Mouse (Mus musculus): ENCODE measurements at regions not wholly inside any gene's neighbourhood (a gene's known extent, or its start where the extent isn't known, plus 50 kb on each side); places are given as distances from the start of the nearest gene placed in this dataset.

GRCm38 (mm10) chr11:56442381-56442780 is 401.6 kb upstream of the Nmur2 start:
- no peak for TF ChIP-seq MAZ (IDR thresholded peaks at IDR 0.05; ENCODE audit: low read depth, low read length)
- TF ChIP-seq MAX (IDR thresholded peaks at IDR 0.05; ENCODE audit: low read length), result no peak
- TF ChIP-seq EP300 (IDR thresholded peaks at IDR 0.05; ENCODE audit: low read depth in 1 of 2, low read length in 2 of 2), result no peak
- no peak for TF ChIP-seq CTCF (IDR thresholded peaks at IDR 0.05 in 2 of 3, conservative IDR thresholded peaks at IDR 0.05 in 1 of 3; ENCODE audit: control insufficient read depth in 1 of 3, insufficient read depth in 1 of 3, low read depth in 2 of 3, low read length in 3 of 3, poor library complexity in 1 of 3, severe bottlenecking in 1 of 3)
- TF ChIP-seq E2F4 (IDR thresholded peaks at IDR 0.05; ENCODE audit: borderline replicate concordance, low read depth, low read length), result no peak
- TF ChIP-seq MAFK (IDR thresholded peaks at IDR 0.05; ENCODE audit: borderline replicate concordance, low read depth, low read length), result no peak
- TF ChIP-seq NRF1 (IDR thresholded peaks at IDR 0.05; ENCODE audit: insufficient read depth, low read depth, low read length, poor library complexity, severe bottlenecking), result no peak
- no peak for TF ChIP-seq KAT2A (conservative IDR thresholded peaks at IDR 0.05; ENCODE audit: low read depth, low read length)
- TF ChIP-seq ELF1 (IDR thresholded peaks at IDR 0.05; ENCODE audit: low read depth, low read length), result no peak
- no peak for TF ChIP-seq RAD21 (IDR thresholded peaks at IDR 0.05; ENCODE audit: low read depth, low read length)
- no peak for TF ChIP-seq SMC3 (IDR thresholded peaks at IDR 0.05; ENCODE audit: low read depth, low read length)
- TF ChIP-seq POLR2A (IDR thresholded peaks at IDR 0.05; ENCODE audit: control insufficient read depth in 1 of 2, insufficient read depth in 1 of 2, low read depth in 1 of 2, low read length in 2 of 2, poor library complexity in 1 of 2), result no peak
